Mouse (Mus musculus) midbrain, embryonic 12.5 days (tissue): ENCODE data around the gene Vps29. TPM values are rescaled to one million over a fixed set of nuclear protein-coding genes. Genes with fewer than 3 reads are reported as not detected.

Source experiments
- ATAC-seq: fragments of 200-750 bp; cut with Nextera tagmentation; 2 replicates; pipeline ENCODE4 v1.8.0; 2017; ENCODE audit warnings: low read depth, moderate TSS enrichment, moderate library complexity; ENCODE audit not compliant: low FRiP score
- H3K27ac ChIP-seq: fragments of 300-500 bp; sonication (generic); replicated peaks from 2 replicates; pipeline ENCODE4 v1.5.1; 2016; ENCODE audit warnings: mild to moderate bottlenecking
- H3K27me3 ChIP-seq: fragments of 300-500 bp; sonication (generic); 2 replicates; pipeline ENCODE4 v1.6.1; 2016; ENCODE audit warnings: mild to moderate bottlenecking
- H3K36me3 ChIP-seq: fragments of 300-500 bp; sonication (generic); 2 replicates; pipeline ENCODE4 v1.6.1; 2016
- H3K4me1 ChIP-seq: fragments of 300-500 bp; sonication (generic); 2 replicates; pipeline ENCODE4 v1.6.1; 2016
- H3K4me2 ChIP-seq: fragments of 300-500 bp; sonication (generic); replicated peaks from 2 replicates; pipeline ENCODE4 v1.6.1; 2016; ENCODE audit warnings: mild to moderate bottlenecking, moderate library complexity
- H3K4me3 ChIP-seq: fragments of 300-500 bp; sonication (generic); 2 replicates; pipeline ENCODE4 v1.5.1; 2016; ENCODE audit warnings: mild to moderate bottlenecking
- H3K9ac ChIP-seq: fragments of 300-500 bp; sonication (generic); replicated peaks from 2 replicates; pipeline ENCODE4 v1.6.1; 2016; ENCODE audit warnings: mild to moderate bottlenecking, moderate library complexity
- H3K9me3 ChIP-seq: fragments of 300-500 bp; sonication (generic); 2 replicates; pipeline ENCODE4 v1.6.1; 2016; ENCODE audit warnings: mild to moderate bottlenecking
- WGBS: fragments of 180-500 bp; shearing (Covaris S2); methylation state at CpG from one replicate; pipeline ENCODE4 v1.1.7; 2016; 5-methylcytosine and 5-hydroxymethylcytosine counted together
- polyA plus RNA-seq: library from polyadenylated mRNA; unstranded; fragments of >200 nt; fragmentation: Nextera tagmentation; extraction: Ambion mirVana; gene quantifications from 2 replicates; pipeline ENCODE4 v1.2.1, GENCODE M21; 2016

Vps29 gene
- polyA plus RNA-seq, 1 experiment from 2014 or later, result 208 TPM

- peak overlapping the region; percentile 86 for H3K4me2 ChIP-seq
- H3K27ac ChIP-seq, result no peak overlapping the region
- no peaks in the 10 kb centered on the region for H3K27me3 ChIP-seq
- 61% methylated on average over 16 of the region's 16 CpGs for WGBS
- peak overlapping the region; percentile 77; the same call in 1 of the 2 replicates for H3K9ac ChIP-seq
- no peak for ATAC-seq
- no peaks in the 10 kb centered on the region for H3K36me3 ChIP-seq
- no peaks in the 10 kb centered on the region for H3K9me3 ChIP-seq
- H3K4me3 ChIP-seq, result peak overlapping the region; percentile 66
- H3K4me1 ChIP-seq, result peaks cover 14% of the 10 kb centered on the region
Measured at GRCm38 (mm10) chr5:122391178-122391785, 37.1 kb downstream of the Vps29 start.

- H3K36me3 ChIP-seq, result peaks cover 5% of the 10 kb centered on the region
- peak within 1 kb of the TSS; percentile 86 for H3K4me2 ChIP-seq
- H3K27ac ChIP-seq, result peak within 1 kb of the TSS; percentile 4; the same call in 1 of the 2 replicates
- H3K4me3 ChIP-seq, result peak within 1 kb of the TSS; percentile 66
- ATAC-seq, result peak; percentile 73; the same call in 1 of the 2 replicates
- under 1% methylated on average over 39 of the region's 39 CpGs for WGBS
- peaks cover 14% of the 10 kb centered on the region for H3K4me1 ChIP-seq
- no peaks in the 10 kb centered on the region for H3K27me3 ChIP-seq
- H3K9ac ChIP-seq, result peak within 1 kb of the TSS; percentile 77
- no peaks in the 10 kb centered on the region for H3K9me3 ChIP-seq
Measured at GRCm38 (mm10) chr5:122391786-122392180, 37.6 kb downstream of the Vps29 start, which contains the start of gene Arpc3. Gene Arpc3, plus strand, starts transcription at chr5:122391878.

- ATAC-seq, result no peak
- WGBS, result 15% methylated on average over 19 of the region's 19 CpGs
Measured at GRCm38 (mm10) chr5:122392227-122393004, 38.2 kb downstream of the Vps29 start.

GRCm38 (mm10) chr5:122393887-122394286 lies 39.7 kb downstream of the Vps29 start:
- H3K4me3 ChIP-seq, result no peak overlapping the region
- 52% methylated on average over 2 of the region's 2 CpGs for WGBS
- no peak for ATAC-seq
- H3K9ac ChIP-seq, result no peak overlapping the region
- peaks cover 14% of the 10 kb centered on the region for H3K4me1 ChIP-seq
- H3K9me3 ChIP-seq, result no peaks in the 10 kb centered on the region
- H3K36me3 ChIP-seq, result peaks cover 14% of the 10 kb centered on the region
- no peaks in the 10 kb centered on the region for H3K27me3 ChIP-seq
- H3K27ac ChIP-seq, result no peak overlapping the region
- no peak overlapping the region for H3K4me2 ChIP-seq

More at GRCm38 (mm10) chr5:122392227-122393004, 38.2 kb downstream of the Vps29 start:
- H3K27ac ChIP-seq, result peak overlapping the region; percentile 4; the same call in 1 of the 2 replicates
- H3K27me3 ChIP-seq, result no peaks in the 10 kb centered on the region
- peaks cover 11% of the 10 kb centered on the region for H3K36me3 ChIP-seq
- H3K4me3 ChIP-seq, result peak overlapping the region; percentile 66
- peak overlapping the region; percentile 77 for H3K9ac ChIP-seq
- no peaks in the 10 kb centered on the region for H3K9me3 ChIP-seq
- H3K4me2 ChIP-seq, result peak overlapping the region; percentile 86
- H3K4me1 ChIP-seq, result peaks cover 14% of the 10 kb centered on the region

- H3K4me3 ChIP-seq, result no peak overlapping the region
- peaks cover 30% of the 10 kb centered on the region for H3K36me3 ChIP-seq
- 83% methylated on average over 10 of the region's 10 CpGs for WGBS
Measured at GRCm38 (mm10) chr5:122396791-122397190, 42.6 kb downstream of the Vps29 start.

GRCm38 (mm10) chr5:122397495-122397894 lies 43.3 kb downstream of the Vps29 start:
- no peak overlapping the region for H3K27ac ChIP-seq
- peaks cover 37% of the 10 kb centered on the region for H3K36me3 ChIP-seq
- no peak overlapping the region for H3K4me2 ChIP-seq
- H3K4me3 ChIP-seq, result no peak overlapping the region
- H3K9me3 ChIP-seq, result no peaks in the 10 kb centered on the region
- peaks cover 11% of the 10 kb centered on the region for H3K4me1 ChIP-seq
- no peak for ATAC-seq
- H3K27me3 ChIP-seq, result no peaks in the 10 kb centered on the region
- 89% methylated on average over 8 of the region's 8 CpGs for whole genome bisulfite sequencing
- no peak overlapping the region for H3K9ac ChIP-seq

More at GRCm38 (mm10) chr5:122396791-122397190, 42.6 kb downstream of the Vps29 start:
- H3K27ac ChIP-seq, result no peak overlapping the region
- no peak overlapping the region for H3K9ac ChIP-seq
- H3K9me3 ChIP-seq, result no peaks in the 10 kb centered on the region
- no peak for ATAC-seq
- no peak overlapping the region for H3K4me2 ChIP-seq
- no peaks in the 10 kb centered on the region for H3K27me3 ChIP-seq
- peaks cover 14% of the 10 kb centered on the region for H3K4me1 ChIP-seq

- Histone ChIP-seq H3K36me3 (peaks cover 60% of the 10 kb centered on the region), H3K9me3 (no peaks in the 10 kb centered on the region), H3K9ac (no peak overlapping the region), H3K27ac (no peak overlapping the region), H3K4me1 (no peaks in the 10 kb centered on the region; the same call in 1 of the 2 replicates), H3K4me2 (no peak overlapping the region), H3K4me3 (no peak overlapping the region), H3K27me3 (no peaks in the 10 kb centered on the region)
- 93% methylated on average over 8 of the region's 8 CpGs for WGBS
- ATAC-seq, result no peak
Measured at GRCm38 (mm10) chr5:122399871-122400270, 45.7 kb downstream of the Vps29 start.

GRCm38 (mm10) chr5:122400628-122401302 lies 46.6 kb downstream of the Vps29 start:
- WGBS, result 86% methylated on average over 18 of the region's 18 CpGs
- Histone ChIP-seq H3K9me3 (no peaks in the 10 kb centered on the region), H3K36me3 (peaks cover 69% of the 10 kb centered on the region), H3K9ac (no peak overlapping the region), H3K4me2 (no peak overlapping the region), H3K4me1 (no peaks in the 10 kb centered on the region), H3K27ac (no peak overlapping the region), H3K4me3 (no peak overlapping the region), H3K27me3 (no peaks in the 10 kb centered on the region)
- no peak for ATAC-seq

GRCm38 (mm10) chr5:122401303-122401640 lies 47.1 kb downstream of the Vps29 start:
- H3K9me3 ChIP-seq, result no peaks in the 10 kb centered on the region
- 31% methylated on average over 8 of the region's 8 CpGs for WGBS
- no peak for ATAC-seq
- H3K36me3 ChIP-seq, result peaks cover 74% of the 10 kb centered on the region
- no peaks in the 10 kb centered on the region for H3K27me3 ChIP-seq
- no peak overlapping the region for H3K4me2 ChIP-seq
- H3K27ac ChIP-seq, result no peak overlapping the region
- H3K4me1 ChIP-seq, result no peaks in the 10 kb centered on the region
- H3K9ac ChIP-seq, result no peak overlapping the region
- H3K4me3 ChIP-seq, result no peak overlapping the region

- no peak overlapping the region for H3K4me3 ChIP-seq
- H3K9me3 ChIP-seq, result no peaks in the 10 kb centered on the region
- no peak overlapping the region for H3K9ac ChIP-seq
- no peaks in the 10 kb centered on the region for H3K4me1 ChIP-seq
- no peaks in the 10 kb centered on the region for H3K27me3 ChIP-seq
- no peak overlapping the region for H3K27ac ChIP-seq
- no peak for ATAC-seq
- H3K36me3 ChIP-seq, result peaks cover 75% of the 10 kb centered on the region
- 93% methylated on average over 13 of the region's 13 CpGs for WGBS
- no peak overlapping the region for H3K4me2 ChIP-seq
Measured at GRCm38 (mm10) chr5:122402160-122402559, 48.0 kb downstream of the Vps29 start.

GRCm38 (mm10) chr5:122402772-122403171 lies 48.6 kb downstream of the Vps29 start:
- ATAC-seq, result no peak
- H3K36me3 ChIP-seq, result peaks cover 74% of the 10 kb centered on the region
- no peak overlapping the region for H3K9ac ChIP-seq
- H3K4me3 ChIP-seq, result no peak overlapping the region
- no peaks in the 10 kb centered on the region for H3K4me1 ChIP-seq
- H3K27ac ChIP-seq, result no peak overlapping the region
- H3K27me3 ChIP-seq, result no peaks in the 10 kb centered on the region
- H3K4me2 ChIP-seq, result no peak overlapping the region
- no peaks in the 10 kb centered on the region for H3K9me3 ChIP-seq
- WGBS, result 93% methylated on average over 5 of the region's 5 CpGs

GRCm38 (mm10) chr5:122403362-122403761 lies 49.2 kb downstream of the Vps29 start:
- Histone ChIP-seq H3K4me1 (no peaks in the 10 kb centered on the region), H3K4me2 (no peak overlapping the region), H3K9me3 (no peaks in the 10 kb centered on the region), H3K4me3 (no peak overlapping the region), H3K27me3 (no peaks in the 10 kb centered on the region), H3K36me3 (peaks cover 74% of the 10 kb centered on the region), H3K9ac (no peak overlapping the region), H3K27ac (no peak overlapping the region)
- WGBS, result 95% methylated on average over 12 of the region's 12 CpGs
- ATAC-seq, result no peak
